Mouse (Mus musculus) gastrocnemius, postnatal 36 days (tissue): ENCODE measurements at regions not wholly inside any gene's neighbourhood (a gene's known extent, or its start where the extent isn't known, plus 50 kb on each side); places are given as distances from the start of the nearest gene placed in this dataset.
A peak's percentile ranks its signal among the peaks of the same experiment; 100 is the strongest.
"Not testable (repeated sequence)": the region's sequence is repeated elsewhere in the genome, so short reads cannot be mapped to it uniquely, and the experiment has no call there.

Experiments used
- DNase-seq, 2 experiments: peaks; one replicate each; pipeline ENCODE4 v3.0.0; 2022
- intact Hi-C: fragments of 180-260 bp; cut with DNase I; formaldehyde crosslinking; loops from one replicate; pipeline ENCODE4 v1.15.1; 2025

DNA sequence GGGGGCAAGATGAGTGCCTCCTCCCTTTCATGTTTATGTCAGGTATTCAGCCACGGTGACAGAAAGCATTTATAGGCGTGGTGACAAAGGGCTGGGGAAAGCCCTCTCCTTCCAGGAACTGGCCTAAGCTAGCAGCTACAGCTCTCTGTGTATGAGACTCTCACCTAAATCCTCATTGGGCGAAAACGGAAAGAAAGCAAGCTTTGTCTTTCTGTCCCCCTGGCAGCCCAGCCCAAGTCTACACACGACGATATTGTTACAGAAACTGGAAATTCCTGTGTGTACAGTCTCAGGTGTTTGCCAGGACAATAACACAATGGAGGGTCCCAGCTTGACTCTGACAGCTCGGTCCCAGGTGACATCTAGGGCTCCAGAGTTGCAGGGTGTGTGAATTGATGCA is 60.0 kb downstream of the Dact2 start:
- no peak for DNase-seq
- intact Hi-C loops = no loop called here

DNA sequence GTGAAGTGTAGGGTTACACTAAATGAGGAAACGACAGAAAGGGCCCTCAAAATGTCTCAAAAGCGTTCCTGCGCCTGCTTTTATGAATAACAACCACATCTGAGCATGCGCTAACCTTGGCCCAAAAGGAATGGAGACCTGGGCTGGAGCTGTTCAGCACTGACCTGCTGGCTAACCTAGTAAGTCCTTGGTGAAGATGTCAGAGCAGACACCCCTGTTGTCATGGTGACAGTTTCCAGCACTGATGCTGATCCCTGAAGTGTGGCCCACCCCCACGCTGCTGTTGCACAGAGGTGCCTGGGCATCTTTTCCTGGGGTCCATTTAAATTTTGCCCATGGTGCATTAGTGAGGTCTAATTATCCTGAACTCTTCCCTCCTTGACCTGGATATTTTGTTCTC is 62.4 kb downstream of the Dact2 start:
- intact Hi-C loops = no loop called here

DNA sequence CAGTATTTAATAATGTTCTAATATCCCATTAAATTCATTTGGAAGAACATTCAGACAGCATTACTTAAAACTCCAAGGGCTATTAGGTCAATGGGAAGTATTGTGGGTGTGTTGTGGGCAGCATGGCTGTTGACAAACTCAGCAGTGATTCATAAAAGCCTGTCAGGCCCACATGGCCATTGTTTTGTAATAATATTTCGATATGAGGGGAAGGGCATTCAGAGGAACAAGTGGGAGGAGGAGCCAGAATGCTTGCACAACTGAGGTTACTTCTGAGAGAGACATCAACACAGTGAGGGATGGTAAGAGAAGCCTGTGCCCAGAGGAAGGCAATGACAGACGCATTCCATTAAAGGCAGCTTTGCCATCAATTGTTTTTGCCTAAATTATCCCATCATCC is 63.8 kb downstream of the Dact2 start:
- intact Hi-C loops = loop anchor here (1.0 kb wide), 1 partner anchor 34 kb away; no protein-coding TSS in a partner anchor
- no peak for DNase-seq

More for the DNA sequence above, 62.4 kb downstream of the Dact2 start:
- no peak for DNase-seq

GRCm38 (mm10) chr17:14138941-14139340 is 65.2 kb downstream of the Dact2 start:
- intact Hi-C loops = no loop called here
- no peak for DNase-seq

DNA sequence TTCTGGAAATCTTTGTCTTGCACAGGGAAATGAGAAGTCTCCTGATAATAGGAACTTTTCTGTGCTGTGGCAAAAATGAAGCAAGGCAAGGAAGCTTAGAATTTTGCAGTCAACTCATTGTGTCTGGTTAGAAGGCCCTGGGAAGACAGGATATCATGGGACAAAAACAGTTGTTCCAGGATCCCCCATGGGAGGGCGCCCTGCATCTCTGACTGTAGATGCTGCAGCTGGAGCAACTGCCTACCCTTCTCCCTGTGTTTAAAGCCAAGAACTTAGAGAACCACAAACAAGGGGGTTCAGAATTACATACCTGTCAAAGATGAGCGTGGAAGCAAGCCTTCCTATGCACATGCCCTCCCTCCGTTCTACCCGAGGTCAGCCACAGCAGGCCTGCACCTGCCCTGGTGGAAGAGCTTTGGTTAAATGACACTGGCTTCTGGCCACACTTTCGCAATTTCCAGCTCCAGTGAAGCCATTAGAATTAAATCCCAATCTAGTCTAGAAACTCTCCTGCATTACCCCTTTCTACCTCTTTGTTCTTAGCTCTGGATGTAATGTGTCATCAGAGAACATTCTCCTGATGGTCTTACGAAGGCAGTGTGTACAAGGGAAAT is 67.3 kb downstream of the Dact2 start:
- peak; percentile 43 to 58 for DNase-seq
- intact Hi-C loops = loop anchor here (2.0 kb wide), 1 partner anchor 70 kb away; no protein-coding TSS in a partner anchor

DNA sequence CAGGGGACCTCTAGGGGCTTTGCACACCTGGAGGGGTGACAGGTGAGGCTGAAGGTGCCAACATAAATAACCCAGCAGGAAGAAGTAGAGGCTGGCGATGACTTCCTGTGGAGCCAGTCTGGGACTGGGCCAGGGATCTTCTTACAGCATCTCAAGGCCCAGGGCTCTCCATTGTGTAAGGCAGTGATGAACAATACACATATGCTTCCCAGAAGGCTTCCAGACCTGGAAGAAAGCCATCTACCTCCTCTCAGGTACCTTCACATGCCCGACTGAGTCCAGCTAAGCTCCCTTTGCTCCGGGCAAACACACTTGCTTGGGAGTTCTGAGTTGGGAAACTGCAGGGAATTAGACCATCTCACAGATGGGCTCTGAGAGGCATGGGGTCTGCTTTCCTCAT is 69.5 kb downstream of the Dact2 start:
- intact Hi-C loops = no loop called here
- no peak for DNase-seq

GRCm38 (mm10) chr17:14133986-14134385 is 70.1 kb downstream of the Dact2 start:
- DNase-seq = no peak
- intact Hi-C loops = no loop called here

DNA sequence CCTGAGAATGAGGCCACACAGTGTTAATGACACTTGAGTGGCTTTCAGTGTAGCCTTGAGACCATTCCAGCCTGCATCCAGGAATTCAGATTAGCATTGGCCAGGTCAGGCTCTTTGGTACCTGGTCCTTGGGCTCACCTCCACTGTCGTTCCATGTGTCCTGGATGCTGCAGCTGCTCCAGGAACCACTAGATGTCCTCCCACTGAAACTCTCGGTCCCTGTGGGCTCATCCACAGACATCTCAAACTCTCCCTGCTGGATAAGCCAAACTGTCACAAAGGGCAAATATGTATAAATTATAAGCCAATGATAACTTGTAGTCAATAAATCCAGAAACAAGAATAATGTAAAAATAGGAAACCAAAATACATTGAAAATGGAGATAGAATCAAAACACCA is 67.7 kb upstream of the Gm7358 start:
- DNase-seq, intact Hi-C loops: not testable (repeated sequence)

- no peak for DNase-seq
- intact Hi-C loops = no loop called here
These were observed 59.5 kb upstream of the Gm7358 start for GRCm38 (mm10) chr17:14118863-14119262.

DNA sequence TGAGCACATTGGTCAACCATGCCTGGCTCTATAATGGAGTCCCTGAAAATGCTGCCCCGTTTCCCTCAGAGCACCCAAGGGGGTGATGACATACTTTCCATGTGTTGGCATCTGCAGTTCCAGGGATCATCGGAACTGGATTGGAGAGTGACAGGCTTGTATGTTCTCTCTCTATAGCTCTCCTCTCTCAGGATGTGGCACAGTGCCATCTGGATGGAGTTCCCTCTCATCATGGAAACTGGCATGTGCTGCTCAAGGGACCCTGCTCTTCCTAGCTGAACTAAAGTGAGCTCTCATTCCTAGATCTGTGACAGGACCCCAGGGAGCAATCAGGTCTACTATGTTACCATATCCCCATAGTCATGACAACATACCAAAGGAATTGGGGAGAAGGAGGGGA is 56.9 kb upstream of the Gm7358 start:
- intact Hi-C loops = no loop called here
- DNase-seq = no peak

DNA sequence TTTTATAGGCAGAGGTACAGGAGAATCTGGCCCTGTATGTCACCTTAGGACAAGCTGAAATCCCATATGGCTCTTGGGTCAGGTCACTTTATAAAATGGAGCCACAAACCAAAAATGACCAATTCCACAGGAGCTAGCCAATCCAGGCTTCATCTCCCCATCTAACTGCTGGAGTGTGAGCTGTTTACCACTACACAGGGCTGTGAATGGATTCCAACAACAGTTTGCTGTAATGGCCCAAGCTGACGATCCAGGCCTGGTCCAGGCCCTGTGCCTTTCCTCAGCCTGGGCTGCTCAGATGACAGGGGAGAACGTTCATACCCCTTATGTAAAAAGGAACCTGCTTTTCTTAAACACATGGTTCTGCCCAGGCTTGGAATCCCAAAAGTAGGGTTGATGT is 55.5 kb upstream of the Gm7358 start:
- intact Hi-C loops = no loop called here
- no peak for DNase-seq

GRCm38 (mm10) chr17:14111692-14112091 is 52.4 kb upstream of the Gm7358 start:
- DNase-seq, intact Hi-C loops: not testable (repeated sequence)
